Mouse (Mus musculus): ENCODE results near the gene Klhl21. TPM values are rescaled to one million over a fixed set of nuclear protein-coding genes. Genes with fewer than 3 reads are reported as not detected.
"Not testable (repeated sequence)": the region's sequence is repeated elsewhere in the genome, so short reads cannot be mapped to it uniquely, and the experiment has no call there.

Gene Klhl21
- polyA plus RNA-seq, 1 experiment = not detected

DNA sequence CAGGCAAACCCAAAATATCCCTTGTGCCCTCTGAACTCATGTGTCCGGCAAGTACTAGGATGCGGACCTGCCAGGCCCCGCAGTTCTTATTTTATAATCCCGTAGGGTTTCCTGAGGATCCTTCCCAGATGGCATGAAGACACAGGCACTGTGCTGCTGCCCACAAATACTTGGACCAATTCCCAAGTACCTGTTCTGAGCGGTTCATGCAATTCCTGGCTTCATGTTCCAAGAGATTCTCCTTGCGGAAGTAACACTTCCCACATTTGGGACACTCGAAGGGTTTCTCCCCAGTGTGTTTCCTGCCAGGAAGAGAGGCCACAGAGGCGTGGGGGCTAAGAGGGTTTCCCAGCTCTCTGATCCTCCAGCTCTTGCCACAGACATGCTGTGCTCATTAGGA is 13.9 kb downstream of the Klhl21 start:
- TF ChIP-seq POLR2A (IDR thresholded peaks at IDR 0.05; ENCODE audit: insufficient read depth, low read depth, low read length) = no peak
- no peak for TF ChIP-seq CTCF (IDR thresholded peaks at IDR 0.05; ENCODE audit: insufficient read depth, low read depth, low read length)
- WGBS = 88% methylated on average over 8 of the region's 8 CpGs
- H3K4me1 ChIP-seq (ENCODE audit: control insufficient read depth, insufficient read depth, low read length) = peaks cover 24% of the 10 kb centered on the region

DNA sequence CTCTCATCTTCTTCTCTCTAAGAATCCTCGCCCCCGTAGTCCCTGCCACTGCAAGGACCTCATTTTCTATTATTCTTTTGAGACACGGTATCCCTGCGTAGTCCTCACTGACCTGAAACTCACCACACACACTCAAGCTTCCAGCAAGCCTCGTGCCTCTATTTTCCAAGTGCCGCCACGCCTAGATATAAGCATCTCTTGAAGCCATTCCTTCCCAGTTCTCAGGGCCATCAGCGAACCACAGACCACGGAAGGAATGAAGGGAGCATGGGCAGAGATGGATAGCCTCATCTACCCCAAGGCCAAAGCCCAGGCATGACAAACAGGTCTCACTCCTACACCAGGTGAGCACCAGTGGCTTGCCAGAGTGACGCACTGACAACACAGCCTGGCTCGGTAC is 15.9 kb downstream of the Klhl21 start:
- 90% methylated on average over 11 of the region's 11 CpGs for WGBS

More for the DNA sequence above, 13.9 kb downstream of the Klhl21 start:
- Histone ChIP-seq H3K27ac (ENCODE audit: insufficient read depth, low read depth, low read length) (no peak overlapping the region), H3K4me3 (ENCODE audit: insufficient read depth, low read depth, low read length) (no peak overlapping the region)

DNA sequence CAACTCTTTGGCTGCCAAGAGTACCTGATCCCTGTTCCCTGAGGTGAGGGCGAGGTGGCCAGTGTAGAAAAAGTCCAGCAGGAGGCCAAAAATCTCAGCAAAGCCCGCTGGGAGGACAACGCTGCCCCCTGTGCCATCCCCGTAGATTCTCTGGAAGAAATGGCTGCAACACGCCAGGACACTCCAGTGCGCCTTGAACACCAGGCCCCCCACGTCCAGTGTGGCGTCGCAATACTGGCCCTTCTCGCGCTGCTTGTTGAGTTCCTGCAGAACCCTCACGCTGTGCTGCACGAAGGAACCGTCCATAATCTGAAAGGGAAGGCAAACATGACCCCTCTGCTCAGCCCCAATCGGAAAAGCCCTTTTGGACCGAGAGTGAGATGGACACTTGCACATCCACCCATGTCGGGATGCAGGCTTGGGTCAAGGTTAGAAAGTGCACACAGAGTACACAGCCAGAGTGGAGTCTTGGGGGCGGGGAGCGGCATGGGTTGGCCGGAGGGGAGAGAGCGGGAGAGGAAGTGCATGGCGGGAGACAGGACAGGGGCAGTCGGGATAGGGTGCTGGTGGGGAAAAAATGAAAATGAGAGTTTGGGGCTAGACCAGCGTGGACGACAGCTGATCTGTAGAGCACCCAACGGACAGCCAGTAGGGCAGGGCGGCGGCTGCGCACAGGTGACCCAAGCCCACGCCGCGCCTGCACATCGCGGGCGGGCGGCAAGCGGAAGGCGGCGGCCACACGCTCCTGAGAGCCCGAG is 18.3 kb downstream of the Klhl21 start:
- peaks cover 39% of the 10 kb centered on the region for H3K4me1 ChIP-seq (ENCODE audit: control insufficient read depth, insufficient read depth, low read length)
- TF ChIP-seq CTCF (IDR thresholded peaks at IDR 0.05; ENCODE audit: insufficient read depth, low read depth, low read length) = no peak
- no peak for TF ChIP-seq POLR2A (IDR thresholded peaks at IDR 0.05; ENCODE audit: insufficient read depth, low read depth, low read length)
- H3K27ac ChIP-seq (ENCODE audit: insufficient read depth, low read depth, low read length) = no peak overlapping the region
- 2% methylated on average over 41 of the region's 41 CpGs for WGBS
- H3K4me3 ChIP-seq (ENCODE audit: insufficient read depth, low read depth, low read length) = peak overlapping the region; percentile 70

More for the DNA sequence above, 15.9 kb downstream of the Klhl21 start:
- TF ChIP-seq POLR2A (IDR thresholded peaks at IDR 0.05; ENCODE audit: insufficient read depth, low read depth, low read length) (no peak), CTCF (IDR thresholded peaks at IDR 0.05; ENCODE audit: insufficient read depth, low read depth, low read length) (no peak)
- Histone ChIP-seq H3K4me1 (ENCODE audit: control insufficient read depth, insufficient read depth, low read length) (peaks cover 35% of the 10 kb centered on the region), H3K4me3 (ENCODE audit: insufficient read depth, low read depth, low read length) (no peak overlapping the region), H3K27ac (ENCODE audit: insufficient read depth, low read depth, low read length) (no peak overlapping the region)

DNA sequence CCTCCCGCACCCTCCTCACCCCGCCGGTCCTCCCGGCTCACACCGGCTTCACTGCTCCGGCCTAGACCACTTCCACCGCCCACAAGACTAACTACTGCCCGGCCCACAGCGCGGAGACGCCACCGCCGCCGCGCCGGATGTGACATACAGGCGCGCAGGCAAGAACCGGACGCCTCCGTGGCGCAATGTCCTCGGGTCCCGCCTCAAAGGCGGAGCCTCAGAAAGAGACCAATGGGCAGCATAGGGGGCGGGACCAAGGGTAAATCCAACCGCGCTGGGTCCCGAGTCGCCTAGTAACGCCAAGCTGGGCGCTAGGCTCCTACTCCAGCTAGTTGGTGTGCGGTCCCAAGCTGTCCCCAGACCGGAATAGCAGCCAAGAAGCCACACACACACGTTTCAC is 18.9 kb downstream of the Klhl21 start, which contains the start of gene Zbtb48:
Gene Zbtb48, minus strand, starts transcription at position 148 of the 400 bp plus-strand sequence.
- WGBS = under 1% methylated on average over 35 of the region's 35 CpGs
- no peak within 1 kb of the TSS for H3K27ac ChIP-seq (ENCODE audit: insufficient read depth, low read depth, low read length)
- H3K4me1 ChIP-seq (ENCODE audit: control insufficient read depth, insufficient read depth, low read length) = peaks cover 39% of the 10 kb centered on the region
- H3K4me3 ChIP-seq (ENCODE audit: insufficient read depth, low read depth, low read length) = peak within 1 kb of the TSS; percentile 70
- TF ChIP-seq CTCF (IDR thresholded peaks at IDR 0.05; ENCODE audit: insufficient read depth, low read depth, low read length) (no peak), POLR2A (IDR thresholded peaks at IDR 0.05; ENCODE audit: insufficient read depth, low read depth, low read length) (peak; percentile 95)

DNA sequence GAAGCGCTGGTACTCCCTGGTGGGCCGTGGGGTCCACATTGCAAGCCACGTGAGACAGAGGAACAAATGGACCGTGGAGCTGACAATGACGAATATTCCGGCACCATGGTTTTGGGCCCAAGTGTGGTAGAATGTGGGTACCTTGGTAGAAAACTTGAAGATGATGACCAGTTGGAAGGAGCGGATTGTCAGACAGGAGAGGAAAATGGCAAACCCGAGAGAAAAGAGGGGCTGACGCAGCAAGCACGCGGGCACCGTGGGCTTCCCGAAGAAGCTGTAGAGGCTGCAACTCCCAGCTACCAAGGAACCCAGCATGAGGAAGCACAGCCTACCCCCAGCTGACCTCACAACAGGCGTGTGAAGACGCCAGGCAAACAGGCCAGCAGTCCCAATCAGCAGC is 19.9 kb downstream of the Klhl21 start:
- peak overlapping the region; percentile 59; the same call in 1 of the 2 replicates for H3K4me3 ChIP-seq (ENCODE audit: insufficient read depth, low read depth, low read length)
- 68% methylated on average over 15 of the region's 15 CpGs for WGBS
- TF ChIP-seq POLR2A (IDR thresholded peaks at IDR 0.05; ENCODE audit: insufficient read depth, low read depth, low read length) = no peak
- no peak for TF ChIP-seq CTCF (IDR thresholded peaks at IDR 0.05; ENCODE audit: insufficient read depth, low read depth, low read length)
- peaks cover 39% of the 10 kb centered on the region for H3K4me1 ChIP-seq (ENCODE audit: control insufficient read depth, insufficient read depth, low read length)
- no peak overlapping the region for H3K27ac ChIP-seq (ENCODE audit: insufficient read depth, low read depth, low read length)

DNA sequence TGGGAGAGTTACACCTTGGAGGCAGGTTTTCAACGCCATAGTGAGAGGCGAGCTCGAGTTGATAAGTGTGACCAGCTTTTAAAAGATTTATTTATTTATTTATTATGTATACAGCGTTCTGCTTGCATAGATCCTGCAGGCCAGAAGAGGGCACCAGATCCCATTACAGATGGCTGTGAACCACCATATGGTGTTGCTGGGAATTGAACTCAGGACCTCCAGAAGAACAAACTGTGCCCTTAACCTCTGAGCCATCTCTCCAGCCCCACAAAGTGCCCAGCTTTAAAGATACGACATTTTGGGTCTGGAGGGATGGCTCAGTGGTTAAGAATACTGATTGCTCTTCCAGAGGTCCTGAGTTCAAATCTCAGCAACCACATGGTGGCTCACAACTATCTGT is 20.5 kb downstream of the Klhl21 start:
- Histone ChIP-seq H3K4me1 (ENCODE audit: control insufficient read depth, insufficient read depth, low read length) (peaks cover 39% of the 10 kb centered on the region), H3K4me3 (ENCODE audit: insufficient read depth, low read depth, low read length) (no peak overlapping the region), H3K27ac (ENCODE audit: insufficient read depth, low read depth, low read length) (no peak overlapping the region)
- no peak for TF ChIP-seq CTCF (IDR thresholded peaks at IDR 0.05; ENCODE audit: insufficient read depth, low read depth, low read length)
- no peak for TF ChIP-seq POLR2A (IDR thresholded peaks at IDR 0.05; ENCODE audit: insufficient read depth, low read depth, low read length)
- 55% methylated on average over 5 of the region's 5 CpGs for WGBS

DNA sequence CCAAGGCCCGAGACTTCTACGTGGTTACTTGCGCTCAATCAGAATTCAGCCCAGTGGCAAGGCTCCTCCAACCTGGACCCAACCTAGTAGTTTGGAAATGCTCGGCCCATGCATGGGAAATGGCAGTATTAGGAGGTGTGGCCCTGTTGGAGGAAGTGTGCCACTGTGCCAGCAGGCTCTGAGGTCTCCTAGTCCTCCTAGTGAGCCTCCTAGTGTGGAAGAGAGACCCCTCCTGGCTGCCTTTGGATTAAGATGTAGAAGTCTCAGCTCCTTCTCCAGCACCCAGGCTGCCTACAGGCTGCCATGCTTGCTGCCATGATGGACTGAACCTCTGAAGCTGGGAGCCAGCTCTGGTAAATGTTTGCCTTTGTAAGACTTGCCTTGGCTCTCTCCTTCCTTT is 21.4 kb downstream of the Klhl21 start:
- Histone ChIP-seq H3K4me3 (ENCODE audit: insufficient read depth, low read depth, low read length) (no peak overlapping the region), H3K4me1 (ENCODE audit: control insufficient read depth, insufficient read depth, low read length) (peaks cover 32% of the 10 kb centered on the region), H3K27ac (ENCODE audit: insufficient read depth, low read depth, low read length) (no peak overlapping the region)
- TF ChIP-seq CTCF (IDR thresholded peaks at IDR 0.05; ENCODE audit: insufficient read depth, low read depth, low read length) (no peak), POLR2A (IDR thresholded peaks at IDR 0.05; ENCODE audit: insufficient read depth, low read depth, low read length) (no peak)
- 45% methylated on average over 4 of the region's 4 CpGs for WGBS

DNA sequence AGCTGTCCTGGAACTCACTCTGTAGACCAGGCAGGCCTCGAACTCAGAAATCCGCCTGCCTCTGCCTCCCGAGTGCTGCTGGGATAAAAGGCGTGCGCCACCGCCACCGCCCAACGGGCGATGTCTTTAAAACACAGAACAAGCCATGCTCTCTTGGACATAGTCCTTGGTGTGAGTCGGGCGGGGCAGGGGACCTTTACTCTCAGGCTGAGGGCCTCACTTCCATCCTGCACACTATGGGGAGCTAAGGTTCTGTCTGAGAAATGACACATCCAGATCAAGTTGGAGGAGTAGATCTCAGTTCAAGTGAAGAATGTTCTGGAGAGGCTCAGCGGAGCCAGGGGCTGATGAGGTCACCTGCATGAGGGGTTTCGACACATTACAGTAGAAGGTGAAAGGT is 24.3 kb downstream of the Klhl21 start:
- TF ChIP-seq POLR2A (IDR thresholded peaks at IDR 0.05; ENCODE audit: insufficient read depth, low read depth, low read length) = no peak
- TF ChIP-seq CTCF (IDR thresholded peaks at IDR 0.05; ENCODE audit: insufficient read depth, low read depth, low read length) = no peak
- 92% methylated on average over 13 of the region's 13 CpGs for WGBS
- peaks cover 14% of the 10 kb centered on the region for H3K4me1 ChIP-seq (ENCODE audit: control insufficient read depth, insufficient read depth, low read length)
- no peak overlapping the region for H3K27ac ChIP-seq (ENCODE audit: insufficient read depth, low read depth, low read length)
- H3K4me3 ChIP-seq (ENCODE audit: insufficient read depth, low read depth, low read length) = no peak overlapping the region

DNA sequence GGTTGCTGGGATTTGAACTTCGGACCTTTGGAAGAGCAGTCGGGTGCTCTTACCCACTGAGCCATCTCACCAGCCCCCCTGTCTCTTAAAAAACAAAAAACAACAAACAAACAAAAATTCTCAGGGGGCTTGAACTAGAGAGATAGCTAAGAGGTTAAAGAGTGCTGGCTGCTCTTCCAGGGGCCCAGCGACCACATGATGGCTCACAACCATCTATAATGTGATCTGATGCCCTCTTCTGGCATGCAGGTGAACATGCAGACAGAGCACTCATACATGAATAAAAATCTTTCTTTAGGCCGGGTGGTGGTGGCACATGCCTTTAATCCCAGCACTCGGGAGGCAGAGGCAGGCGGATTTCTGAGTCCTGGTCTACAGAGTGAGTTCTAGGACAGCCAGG is 27.9 kb downstream of the Klhl21 start:
- 93% methylated on average over 6 of the region's 6 CpGs for WGBS
- peaks cover 14% of the 10 kb centered on the region for H3K4me1 ChIP-seq (ENCODE audit: control insufficient read depth, insufficient read depth, low read length)
- H3K4me3 ChIP-seq (ENCODE audit: insufficient read depth, low read depth, low read length); H3K27ac ChIP-seq (ENCODE audit: insufficient read depth, low read depth, low read length): not testable (repeated sequence)

All from olfactory bulb, adult 2 months (tissue).